8 mouse cellular contexts compared by ENCODE assay signal in genomic region chr2:27702904-27703666, GRCm38 (mm10). TPM values are rescaled to one million over a fixed set of nuclear protein-coding genes. Genes with fewer than 3 reads are reported as not detected.
DNase-seq lines count a peak whose midpoint lies in the region; ATAC-seq and TF ChIP-seq lines count a peak whose summit lies in the region.

No protein-coding gene starts in this region.

- peaks cover 79% of the 10 kb centered on the region for H3K4me1 ChIP-seq in heart, embryonic 10.5 days
- H3K4me1 ChIP-seq in MEL (ENCODE audit: control insufficient read depth in 1 of 2, insufficient read depth in 2 of 2, low read length in 2 of 2) = peaks cover 22 to 54% of the 10 kb centered on the region in 2 experiments
- H3K4me1 ChIP-seq in kidney, embryonic 15.5 days = peaks cover 67% of the 10 kb centered on the region

- peak; percentile 97 to 99 for TF ChIP-seq EP300 in MEL (IDR thresholded peaks at IDR 0.05; ENCODE audit: low read depth in 1 of 2, low read length in 2 of 2)

- H3K9me3 ChIP-seq in heart, embryonic 10.5 days = no peaks in the 10 kb centered on the region
- H3K9me3 ChIP-seq in MEL (replicated peaks; ENCODE audit: insufficient read depth, low read length) = no peaks in the 10 kb centered on the region
- H3K9me3 ChIP-seq in kidney, embryonic 15.5 days (replicated peaks) = no peaks in the 10 kb centered on the region

- peaks cover 46% of the 10 kb centered on the region for H3K27me3 ChIP-seq in heart, embryonic 10.5 days (ENCODE audit: insufficient read depth, poor library complexity, severe bottlenecking)
- no peaks in the 10 kb centered on the region for H3K27me3 ChIP-seq in MEL (ENCODE audit: control insufficient read depth in 1 of 2, insufficient read depth in 2 of 2, low read length in 2 of 2)
- no peaks in the 10 kb centered on the region for H3K27me3 ChIP-seq in kidney, embryonic 15.5 days

- H3K79me2 ChIP-seq in MEL (ENCODE audit: control insufficient read depth, insufficient read depth, low read length, poor library complexity) = no peaks in the 10 kb centered on the region

- peak; percentile 89 for DNase-seq in heart, embryonic 10.5 days (ENCODE audit: low spot score)
- no peak for DNase-seq in heart, adult 9 months (ENCODE audit: low spot score in 2 of 2)
- peak; percentile 86 for DNase-seq in MEL (ENCODE audit: low read depth, low spot score)
- peak; percentile 57 for DNase-seq in lung, postnatal 36 days
- no peak for DNase-seq in natural killer cell, adult 2 months (ENCODE audit: low spot score in 2 of 2)
- DNase-seq in adrenal gland, postnatal 36 days = no peak
- DNase-seq in left cerebral cortex, postnatal 14 days (ENCODE audit: low spot score in 2 of 2) = no peak

- no peak overlapping the region for H3K4me3 ChIP-seq in heart, embryonic 10.5 days
- H3K4me3 ChIP-seq in MEL (ENCODE audit: control insufficient read depth in 1 of 2, insufficient read depth in 1 of 2, low read depth in 2 of 2, low read length in 2 of 2) = no peak overlapping the region
- no peak overlapping the region for H3K4me3 ChIP-seq in kidney, embryonic 15.5 days (replicated peaks)

- TF ChIP-seq CTCF in MEL (IDR thresholded peaks at IDR 0.05 in 2 of 3, conservative IDR thresholded peaks at IDR 0.05 in 1 of 3; ENCODE audit: control insufficient read depth in 1 of 3, insufficient read depth in 1 of 3, low read depth in 2 of 3, low read length in 3 of 3, poor library complexity in 1 of 3, severe bottlenecking in 1 of 3) = no peak

- TF ChIP-seq POLR2A in MEL (IDR thresholded peaks at IDR 0.05; ENCODE audit: control insufficient read depth in 1 of 2, insufficient read depth in 1 of 2, low read depth in 1 of 2, low read length in 2 of 2, poor library complexity in 1 of 2) = no peak

- H3K27ac ChIP-seq in heart, embryonic 10.5 days = peak overlapping the region; percentile 67
- H3K27ac ChIP-seq in MEL (ENCODE audit: control insufficient read depth, low read depth, low read length) = peak overlapping the region; percentile 64
- peak overlapping the region; percentile 74 for H3K27ac ChIP-seq in kidney, embryonic 15.5 days

- intact Hi-C loops in left cerebral cortex, postnatal 14 days (cut with DNase I) = no loop called here

- H3K36me3 ChIP-seq in heart, embryonic 10.5 days = no peaks in the 10 kb centered on the region
- peaks cover 0 to 33% of the 10 kb centered on the region in 2 experiments; a peak in 2 of 4 replicates for H3K36me3 ChIP-seq in MEL (ENCODE audit: control insufficient read depth in 1 of 2, insufficient read depth in 2 of 2, low read length in 2 of 2)
- H3K36me3 ChIP-seq in kidney, embryonic 15.5 days = no peaks in the 10 kb centered on the region

- peak overlapping the region; percentile 2; the same call in 1 of the 2 replicates for H3K9ac ChIP-seq in MEL (ENCODE audit: control insufficient read depth, low read depth, low read length, poor library complexity, severe bottlenecking)
- H3K9ac ChIP-seq in kidney, embryonic 15.5 days = no peak overlapping the region

- WGBS in heart, embryonic 10.5 days = 37% methylated on average over 10 of the region's 10 CpGs
- 68% methylated on average over 10 of the region's 10 CpGs for WGBS in kidney, embryonic 15.5 days

- H3K4me2 ChIP-seq in kidney, embryonic 15.5 days = no peak overlapping the region

- peak; percentile 47; the same call in 1 of the 2 replicates for ATAC-seq in kidney, embryonic 15.5 days (replicated peaks; ENCODE audit: low FRiP score)

- no peak for TF ChIP-seq RAD21 in MEL (IDR thresholded peaks at IDR 0.05; ENCODE audit: low read depth, low read length)

TF ChIP-seq in MEL, 35 proteins besides CTCF, POLR2A, EP300 and RAD21:
- no peak for TF ChIP-seq CHD1 (IDR thresholded peaks at IDR 0.05; ENCODE audit: low read depth, low read length)
- no peak for TF ChIP-seq JUND (IDR thresholded peaks at IDR 0.05; ENCODE audit: low read depth, low read length)
- TF ChIP-seq SMC3 (IDR thresholded peaks at IDR 0.05; ENCODE audit: low read depth, low read length) = no peak
- TF ChIP-seq SIN3A (IDR thresholded peaks at IDR 0.05; ENCODE audit: low read length) = peak; percentile 82
- 0 out of 2 replicates have a peak, but pooled peaks have one; percentile 28 for TF ChIP-seq POLR2AphosphoS2 (IDR thresholded peaks at IDR 0.05; ENCODE audit: low read length)
- peak; percentile 99 for TF ChIP-seq TAL1 (IDR thresholded peaks at IDR 0.05; ENCODE audit: low read length)
- 0 out of 2 replicates have a peak, but pooled peaks have one; percentile 22 for TF ChIP-seq NELFE (IDR thresholded peaks at IDR 0.05; ENCODE audit: low read depth, low read length)
- no peak; the same call in 1 of the 2 replicates for TF ChIP-seq NRF1 (IDR thresholded peaks at IDR 0.05; ENCODE audit: insufficient read depth, low read depth, low read length, poor library complexity, severe bottlenecking)
- TF ChIP-seq KAT2A (conservative IDR thresholded peaks at IDR 0.05; ENCODE audit: low read depth, low read length) = no peak
- TF ChIP-seq MAFK (IDR thresholded peaks at IDR 0.05; ENCODE audit: borderline replicate concordance, low read depth, low read length) = peak; percentile 76; the same call in 1 of the 2 replicates
- no peak for TF ChIP-seq POLR2AphosphoS5 (IDR thresholded peaks at IDR 0.05; ENCODE audit: borderline replicate concordance, low read depth, low read length)
- no peak for TF ChIP-seq ZKSCAN1 (IDR thresholded peaks at IDR 0.05; ENCODE audit: low read depth, low read length)
- TF ChIP-seq MEF2A (IDR thresholded peaks at IDR 0.05; ENCODE audit: extremely low read depth, insufficient replicate concordance, low read depth, low read length, poor library complexity, severe bottlenecking) = peak; percentile 33; the same call in 1 of the 2 replicates
- no peak for TF ChIP-seq USF2 (IDR thresholded peaks at IDR 0.05; ENCODE audit: borderline replicate concordance in 1 of 2, insufficient read depth in 1 of 2, low read depth in 1 of 2, low read length in 2 of 2)
- peak; percentile 66; the same call in 1 of the 2 replicates for TF ChIP-seq MXI1 (IDR thresholded peaks at IDR 0.05; ENCODE audit: low read depth, low read length)
- no peak; the same call in 1 of the 2 replicates for TF ChIP-seq USF1 (IDR thresholded peaks at IDR 0.05; ENCODE audit: low read depth, low read length)
- TF ChIP-seq ELF1 (IDR thresholded peaks at IDR 0.05; ENCODE audit: low read depth, low read length) = no peak
- no peak for TF ChIP-seq ZNF384 (IDR thresholded peaks at IDR 0.05; ENCODE audit: low read depth, low read length)
- TF ChIP-seq HCFC1 (IDR thresholded peaks at IDR 0.05; ENCODE audit: low read depth, low read length) = peak; percentile 45; the same call in 1 of the 2 replicates
- no peak for TF ChIP-seq ZC3H11A (IDR thresholded peaks at IDR 0.05; ENCODE audit: low read depth, low read length)
- no peak for TF ChIP-seq TBP (IDR thresholded peaks at IDR 0.05; ENCODE audit: low read depth, low read length)
- peak; percentile 77 for TF ChIP-seq BHLHE40 (IDR thresholded peaks at IDR 0.05; ENCODE audit: borderline replicate concordance, low read depth, low read length)
- peak; percentile 53 for TF ChIP-seq CHD2 (IDR thresholded peaks at IDR 0.05; ENCODE audit: low read length)
- TF ChIP-seq RCOR1 (IDR thresholded peaks at IDR 0.05; ENCODE audit: low read depth, low read length) = peak; percentile 97
- no peak; the same call in 1 of the 2 replicates for TF ChIP-seq GABPA (IDR thresholded peaks at IDR 0.05; ENCODE audit: low read depth, low read length)
- TF ChIP-seq MYB (IDR thresholded peaks at IDR 0.05; ENCODE audit: low read depth, low read length) = peak; percentile 87
- TF ChIP-seq UBTF (IDR thresholded peaks at IDR 0.05; ENCODE audit: borderline replicate concordance, insufficient read depth, low read depth, low read length) = no peak
- TF ChIP-seq MAX (IDR thresholded peaks at IDR 0.05; ENCODE audit: low read length) = no peak
- TF ChIP-seq ZMIZ1 (IDR thresholded peaks at IDR 0.05; ENCODE audit: low read depth, low read length) = peak; percentile 90
- TF ChIP-seq GATA1 (IDR thresholded peaks at IDR 0.05; ENCODE audit: low read depth, low read length) = peak; percentile 95
- TF ChIP-seq E2F4 (IDR thresholded peaks at IDR 0.05; ENCODE audit: borderline replicate concordance, low read depth, low read length) = no peak
- peak; percentile 100 for TF ChIP-seq TCF12 (IDR thresholded peaks at IDR 0.05; ENCODE audit: low read depth, low read length)
- TF ChIP-seq MYC (IDR thresholded peaks at IDR 0.05; ENCODE audit: low read depth, low read length) = no peak
- TF ChIP-seq MAZ (IDR thresholded peaks at IDR 0.05; ENCODE audit: low read depth, low read length) = peak; percentile 93; the same call in 1 of the 2 replicates
- TF ChIP-seq ETS1 (IDR thresholded peaks at IDR 0.05; ENCODE audit: low read depth, low read length) = peak; percentile 87

RNA-seq across cellular contexts. Expression of gene Rxra, which starts 26.8 kb away (rescaled TPM):
- 6.4 and 8.0 TPM in 2 replicates for polyA plus RNA-seq in heart, embryonic 10.5 days (2016; fragmentation: Nextera tagmentation; extraction: Ambion mirVana)
- total RNA-seq in MEL (2012; rRNA removed) = 9.6 and 11.7 TPM in 2 replicates
- 10 to 100 TPM in 1 of 2 experiments, not detected in 1; 19.6 TPM for polyA plus RNA-seq in MEL (2012; ENCODE audit: insufficient read depth in 1 of 2, insufficient read length in 2 of 2, low read depth in 1 of 2, low replicate concordance in 2 of 2, missing spikeins in 1 of 2)
- 9.6 and 10.4 TPM in 2 replicates for polyA plus RNA-seq in kidney, embryonic 15.5 days (2015; fragmentation: Nextera tagmentation; extraction: Ambion mirVana)
- total RNA-seq in adrenal gland, postnatal 36 days (2021) = 10 to 100 TPM; 49.2 to 51.4 TPM
- total RNA-seq in left cerebral cortex, postnatal 14 days (2021) = 10 to 100 TPM; 15.6 to 16.2 TPM

Comparison
In these comparisons a context has a peak if more than half of its experiments do, and no peak if none do; other contexts are left out.
1. DNase-seq: peak in heart, embryonic 10.5 days (single experiment), MEL (single experiment) and lung, postnatal 36 days (single experiment); none in heart, adult 9 months (0 of 2), natural killer cell, adult 2 months (0 of 2), adrenal gland, postnatal 36 days (0 of 2) and left cerebral cortex, postnatal 14 days (0 of 2).
2. Peak in every context shown above with its lines, with median percentiles within 50 percentile points of each other: H3K27ac ChIP-seq.